Mouse (Mus musculus) right cerebral cortex, postnatal 25 days (tissue): Measurements from ENCODE around the gene Ripor3.

ENCODE experiments used
- DNase-seq: peaks from one replicate; pipeline ENCODE4 v3.0.0; 2022

Ripor3 gene

GRCm38 (mm10) chr2:167951301-167952211 is 58.9 kb downstream of the Ripor3 start:
- no peak for DNase-seq

- no peak for DNase-seq
These were observed 59.7 kb downstream of the Ripor3 start for GRCm38 (mm10) chr2:167950681-167951080.

GRCm38 (mm10) chr2:167949808-167950207 is 60.6 kb downstream of the Ripor3 start:
- no peak for DNase-seq

GRCm38 (mm10) chr2:167949250-167949649 is 61.2 kb downstream of the Ripor3 start:
- no peak for DNase-seq

GRCm38 (mm10) chr2:167948557-167948956 is 61.9 kb downstream of the Ripor3 start:
- no peak for DNase-seq

GRCm38 (mm10) chr2:167948047-167948446 is 62.4 kb downstream of the Ripor3 start:
- no peak for DNase-seq

- no peak for DNase-seq
These were observed 63.2 kb downstream of the Ripor3 start for GRCm38 (mm10) chr2:167947251-167947650.

- DNase-seq, result no peak
These were observed 65.0 kb downstream of the Ripor3 start for GRCm38 (mm10) chr2:167945451-167945850.

- DNase-seq, result no peak
These were observed 66.2 kb downstream of the Ripor3 start for GRCm38 (mm10) chr2:167944193-167944592.

- DNase-seq, result no peak
These were observed 67.3 kb downstream of the Ripor3 start for GRCm38 (mm10) chr2:167942926-167943633.

GRCm38 (mm10) chr2:167942199-167942925 is 68.1 kb downstream of the Ripor3 start:
- DNase-seq, result peak; percentile 61

- DNase-seq, result no peak
These were observed 68.7 kb downstream of the Ripor3 start for GRCm38 (mm10) chr2:167941745-167942176.

- no peak for DNase-seq
These were observed 69.1 kb downstream of the Ripor3 start for GRCm38 (mm10) chr2:167941320-167941719.

- no peak for DNase-seq
These were observed 69.8 kb downstream of the Ripor3 start for GRCm38 (mm10) chr2:167940636-167941035.

- no peak for DNase-seq
These were observed 70.6 kb downstream of the Ripor3 start for GRCm38 (mm10) chr2:167939632-167940399.

- DNase-seq, result no peak
These were observed 71.2 kb downstream of the Ripor3 start for GRCm38 (mm10) chr2:167939204-167939603.

- DNase-seq, result no peak
These were observed 71.6 kb downstream of the Ripor3 start for GRCm38 (mm10) chr2:167938786-167939185.

- DNase-seq, result no peak
These were observed 74.5 kb downstream of the Ripor3 start for GRCm38 (mm10) chr2:167935956-167936355.

- no peak for DNase-seq
These were observed 77.0 kb downstream of the Ripor3 start for GRCm38 (mm10) chr2:167933397-167933796.

GRCm38 (mm10) chr2:167932727-167933231 is 77.6 kb downstream of the Ripor3 start:
- no peak for DNase-seq

GRCm38 (mm10) chr2:167931985-167932726 is 78.3 kb downstream of the Ripor3 start, which contains the start of gene Ptpn1:
Gene Ptpn1, plus strand, starts transcription at chr2:167932057.
- peak; percentile 98 for DNase-seq
